Mouse (Mus musculus): Measurements from ENCODE around the gene 2310057M21Rik. TPM values are rescaled to one million over a fixed set of nuclear protein-coding genes. Genes with fewer than 3 reads are reported as not detected.
A peak's percentile ranks its signal among the peaks of the same experiment; 100 is the strongest.

2310057M21Rik gene
- total and polyA plus RNA-seq, 2 experiments from 2014 or later, result 16.2 to 24.9 TPM

- no peak for DNase-seq (ENCODE audit: low spot score)
- no peaks in the 10 kb centered on the region for H3K27me3 ChIP-seq (ENCODE audit: insufficient read depth, low read length)
- no peaks in the 10 kb centered on the region for H3K4me1 ChIP-seq (ENCODE audit: insufficient read depth, low read length)
- 95% methylated on average over 8 of the region's 8 CpGs for WGBS
- no peak for TF ChIP-seq CTCF (IDR thresholded peaks at IDR 0.05)
- no peak overlapping the region for H3K4me2 ChIP-seq (ENCODE audit: low read depth, low read length, poor library complexity, severe bottlenecking)
- no peak overlapping the region for H3K4me3 ChIP-seq (ENCODE audit: low read depth, low read length)
- H3K9me3 ChIP-seq (ENCODE audit: low read length), result no peaks in the 10 kb centered on the region
- ATAC-seq (ENCODE audit: low FRiP score), result no peak
- no peaks in the 10 kb centered on the region for H3K36me3 ChIP-seq (ENCODE audit: insufficient read depth, low read length)
- H3K27ac ChIP-seq (ENCODE audit: low read depth, low read length), result no peak overlapping the region
- no peak overlapping the region for H3K9ac ChIP-seq (replicated peaks; ENCODE audit: low read length, poor library complexity, severe bottlenecking)
These were observed 1.6 kb upstream of the 2310057M21Rik start for GRCm38 (mm10) chr7:131364131-131364530.

- Histone ChIP-seq H3K36me3 (ENCODE audit: insufficient read depth, low read length) (peaks cover 3% of the 10 kb centered on the region; the same call in 1 of the 2 replicates), H3K27ac (ENCODE audit: low read depth, low read length) (peak overlapping the region; percentile 77), H3K27me3 (ENCODE audit: insufficient read depth, low read length) (no peaks in the 10 kb centered on the region), H3K9me3 (ENCODE audit: low read length) (no peaks in the 10 kb centered on the region), H3K4me3 (ENCODE audit: low read depth, low read length) (peak overlapping the region; percentile 94), H3K9ac (replicated peaks; ENCODE audit: low read length, poor library complexity, severe bottlenecking) (peak overlapping the region; percentile 90), H3K4me2 (ENCODE audit: low read depth, low read length, poor library complexity, severe bottlenecking) (peak overlapping the region; percentile 86), H3K4me1 (ENCODE audit: insufficient read depth, low read length) (no peaks in the 10 kb centered on the region)
- ATAC-seq (ENCODE audit: low FRiP score) (peak; percentile 76), DNase-seq (ENCODE audit: low spot score) (no peak)
- no peak for TF ChIP-seq CTCF (IDR thresholded peaks at IDR 0.05)
- under 1% methylated on average over 35 of the region's 35 CpGs for WGBS
These were observed 317 bp downstream of the 2310057M21Rik start for GRCm38 (mm10) chr7:131362269-131362614.

GRCm38 (mm10) chr7:131356105-131356504, 6.5 kb downstream of the 2310057M21Rik start:
- WGBS, result 99% methylated on average over 13 of the region's 13 CpGs

GRCm38 (mm10) chr7:131345856-131346541, 16.6 kb downstream of the 2310057M21Rik start:
- TF ChIP-seq CTCF (IDR thresholded peaks at IDR 0.05), result no peak
- no peak for ATAC-seq (ENCODE audit: low FRiP score)
- Histone ChIP-seq H3K4me1 (ENCODE audit: insufficient read depth, low read length) (no peaks in the 10 kb centered on the region), H3K27me3 (ENCODE audit: insufficient read depth, low read length) (no peaks in the 10 kb centered on the region), H3K4me2 (ENCODE audit: low read depth, low read length, poor library complexity, severe bottlenecking) (no peak overlapping the region), H3K4me3 (ENCODE audit: low read depth, low read length) (no peak overlapping the region), H3K27ac (ENCODE audit: low read depth, low read length) (no peak overlapping the region), H3K9ac (replicated peaks; ENCODE audit: low read length, poor library complexity, severe bottlenecking) (no peak overlapping the region), H3K9me3 (ENCODE audit: low read length) (no peaks in the 10 kb centered on the region), H3K36me3 (ENCODE audit: insufficient read depth, low read length) (peaks cover 24% of the 10 kb centered on the region)
- WGBS, result 70% methylated on average over 7 of the region's 7 CpGs
- peak; percentile 27 for DNase-seq (ENCODE audit: low spot score)

More at GRCm38 (mm10) chr7:131356105-131356504, 6.5 kb downstream of the 2310057M21Rik start:
- Histone ChIP-seq H3K9me3 (ENCODE audit: low read length) (no peaks in the 10 kb centered on the region), H3K4me3 (ENCODE audit: low read depth, low read length) (no peak overlapping the region), H3K27me3 (ENCODE audit: insufficient read depth, low read length) (no peaks in the 10 kb centered on the region), H3K27ac (ENCODE audit: low read depth, low read length) (no peak overlapping the region), H3K9ac (replicated peaks; ENCODE audit: low read length, poor library complexity, severe bottlenecking) (no peak overlapping the region), H3K4me2 (ENCODE audit: low read depth, low read length, poor library complexity, severe bottlenecking) (no peak overlapping the region), H3K36me3 (ENCODE audit: insufficient read depth, low read length) (peaks cover 17% of the 10 kb centered on the region; the same call in 1 of the 2 replicates), H3K4me1 (ENCODE audit: insufficient read depth, low read length) (no peaks in the 10 kb centered on the region)
- TF ChIP-seq CTCF (IDR thresholded peaks at IDR 0.05), result no peak
- DNase-seq (ENCODE audit: low spot score), result no peak
- no peak for ATAC-seq (ENCODE audit: low FRiP score)

- H3K4me1 ChIP-seq (ENCODE audit: insufficient read depth, low read length), result no peaks in the 10 kb centered on the region
- no peaks in the 10 kb centered on the region for H3K9me3 ChIP-seq (ENCODE audit: low read length)
- no peak for DNase-seq (ENCODE audit: low spot score)
- H3K9ac ChIP-seq (replicated peaks; ENCODE audit: low read length, poor library complexity, severe bottlenecking), result no peak overlapping the region
- ATAC-seq (ENCODE audit: low FRiP score), result no peak
- H3K27ac ChIP-seq (ENCODE audit: low read depth, low read length), result no peak overlapping the region
- no peak overlapping the region for H3K4me3 ChIP-seq (ENCODE audit: low read depth, low read length)
- TF ChIP-seq CTCF (IDR thresholded peaks at IDR 0.05), result no peak
- H3K27me3 ChIP-seq (ENCODE audit: insufficient read depth, low read length), result no peaks in the 10 kb centered on the region
- 41% methylated on average over 8 of the region's 8 CpGs for WGBS
- H3K4me2 ChIP-seq (ENCODE audit: low read depth, low read length, poor library complexity, severe bottlenecking), result no peak overlapping the region
- H3K36me3 ChIP-seq (ENCODE audit: insufficient read depth, low read length), result peaks cover 15% of the 10 kb centered on the region
These were observed 25.0 kb downstream of the 2310057M21Rik start for GRCm38 (mm10) chr7:131337502-131338068.

GRCm38 (mm10) chr7:131333564-131333963, 29.0 kb downstream of the 2310057M21Rik start, which contains the start of gene Fam24a:
Fam24a (plus strand) TSS chr7:131333864.
- no peak for ATAC-seq (ENCODE audit: low FRiP score)
- no peaks in the 10 kb centered on the region for H3K4me1 ChIP-seq (ENCODE audit: insufficient read depth, low read length)
- no peaks in the 10 kb centered on the region for H3K27me3 ChIP-seq (ENCODE audit: insufficient read depth, low read length)
- 52% methylated on average over 1 of the region's 1 CpGs for WGBS
- no peaks in the 10 kb centered on the region for H3K9me3 ChIP-seq (ENCODE audit: low read length)
- H3K9ac ChIP-seq (replicated peaks; ENCODE audit: low read length, poor library complexity, severe bottlenecking), result no peak within 1 kb of the TSS
- no peak within 1 kb of the TSS for H3K4me3 ChIP-seq (ENCODE audit: low read depth, low read length)
- H3K36me3 ChIP-seq (ENCODE audit: insufficient read depth, low read length), result peaks cover 4% of the 10 kb centered on the region; the same call in 1 of the 2 replicates
- no peak within 1 kb of the TSS for H3K4me2 ChIP-seq (ENCODE audit: low read depth, low read length, poor library complexity, severe bottlenecking)
- DNase-seq (ENCODE audit: low spot score), result no peak
- H3K27ac ChIP-seq (ENCODE audit: low read depth, low read length), result no peak within 1 kb of the TSS
- TF ChIP-seq CTCF (IDR thresholded peaks at IDR 0.05), result no peak

All from midbrain, postnatal 0 days (tissue).